Mouse (Mus musculus): Measurements from ENCODE around the gene Gm13889.
A peak's percentile ranks its signal among the peaks of the same experiment; 100 is the strongest.

DNA sequence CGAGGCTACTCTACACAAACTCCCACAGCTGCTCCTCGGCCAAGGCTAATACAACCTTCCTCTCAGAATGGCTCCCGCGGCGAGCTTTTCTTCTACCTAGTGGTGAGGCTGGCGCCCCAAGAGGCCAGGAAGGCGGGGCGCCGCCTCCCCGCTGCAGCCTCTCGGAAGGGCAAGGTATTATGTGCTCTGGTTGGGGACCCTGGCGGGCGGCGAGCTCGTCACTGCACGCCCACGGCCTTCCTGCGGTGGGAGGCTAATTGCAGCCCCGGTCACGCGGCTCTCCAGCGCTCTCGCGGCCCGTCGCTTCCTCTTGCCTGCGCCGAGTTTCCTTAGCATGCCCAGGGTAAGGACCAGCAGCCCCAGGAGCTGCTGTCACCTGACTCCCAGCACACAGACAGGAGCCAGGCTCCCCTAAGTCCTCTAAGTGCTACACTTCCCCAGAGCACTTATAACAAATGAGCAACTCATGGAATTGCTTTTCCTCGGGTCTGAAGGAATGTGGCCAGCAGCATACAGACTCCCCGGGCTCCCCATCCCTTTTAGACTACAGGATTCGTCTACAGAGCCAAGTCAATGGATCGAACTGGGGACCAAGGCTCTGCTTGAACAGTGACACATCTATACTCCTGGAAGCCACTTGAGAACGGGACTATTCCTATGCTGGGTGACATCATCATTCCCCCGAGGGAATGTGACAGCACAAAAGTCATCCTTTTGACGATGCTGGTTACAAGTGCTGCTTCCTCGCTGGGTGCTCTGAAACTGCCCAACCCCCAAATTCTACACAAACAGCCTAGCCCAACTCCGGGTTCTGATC, 19.6 kb upstream of the Gm13889 start:
- TF ChIP-seq CTCF (IDR thresholded peaks at IDR 0.05; ENCODE audit: extremely low read depth, insufficient read depth, insufficient read length, insufficient replicate concordance) (peak; percentile 12; the same call in 1 of the 2 replicates), POLR2A (IDR thresholded peaks at IDR 0.05; ENCODE audit: low read depth, low read length) (no peak)

All from spleen, adult 2 months (tissue).